Comparison of ENCODE assay signal across 29 mouse cellular contexts in the genomic region with DNA sequence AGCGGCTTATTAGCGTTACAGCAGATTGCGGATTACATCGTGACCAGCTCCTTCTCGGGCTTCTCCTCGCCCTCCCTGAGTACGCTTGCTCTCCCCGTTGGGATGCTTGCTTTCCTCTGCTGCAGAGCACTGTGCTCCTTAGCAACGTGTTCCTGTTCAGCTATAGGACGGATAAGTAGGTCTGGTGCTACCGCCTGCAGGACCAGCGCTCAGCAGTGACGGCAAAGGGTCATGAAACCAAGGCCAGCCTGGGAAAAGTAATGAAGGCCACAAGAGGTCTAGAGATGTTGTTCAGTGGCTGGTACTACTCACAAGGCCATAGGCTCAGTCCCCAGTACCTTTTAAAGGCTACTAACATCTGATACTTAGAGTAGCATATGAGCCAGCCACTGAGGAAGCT.
DNase-seq lines count a peak whose midpoint lies in the region; ATAC-seq lines count a peak whose summit lies in the region.
"Had no signal": no experiment of that assay in that cellular context is flagged by ENCODE, and none has a peak within 500 bp of the region (broad histone marks: within the 10 kb centered on the region; RNA-seq: fewer than 3 reads in every experiment).

No protein-coding gene starts in this region.

- H3K9ac ChIP-seq in kidney, embryonic 15.5 days: no peak overlapping the region
- H3K9ac ChIP-seq: embryonic facial prominence, embryonic 12.5 days; heart, embryonic 13.5 days; limb, embryonic 12.5 days; liver, embryonic 15.5 days; lung, embryonic 15.5 days; midbrain, embryonic 12.5 days; neural tube, embryonic 13.5 days; stomach, embryonic 15.5 days had no signal

- no peaks in the 10 kb centered on the region for H3K9me3 ChIP-seq in kidney, embryonic 15.5 days (replicated peaks)
- H3K9me3 ChIP-seq: embryonic facial prominence, embryonic 12.5 days; heart, embryonic 13.5 days; limb, embryonic 12.5 days; liver, embryonic 15.5 days; lung, embryonic 15.5 days; midbrain, embryonic 12.5 days; neural tube, embryonic 13.5 days; stomach, embryonic 15.5 days had no signal

- H3K4me1 ChIP-seq in kidney, embryonic 15.5 days: peaks cover 10% of the 10 kb centered on the region
- H3K4me1 ChIP-seq: embryonic facial prominence, embryonic 12.5 days; limb, embryonic 12.5 days; lung, embryonic 15.5 days; midbrain, embryonic 12.5 days; neural tube, embryonic 13.5 days; stomach, embryonic 15.5 days had no signal

- peak; percentile 66 to 84 for DNase-seq in adrenal gland, adult (ENCODE audit: inconsistent age in 2 of 2, low spot score in 1 of 2)
- no peak for DNase-seq in adrenal gland, postnatal 4 days (ENCODE audit: low spot score in 2 of 2)
- no peak for DNase-seq in kidney, postnatal 4 days
- peak; percentile 18 for DNase-seq in retina, postnatal 1 day
- no peak for DNase-seq in retina, embryonic 14.5 days (ENCODE audit: low spot score)
- DNase-seq in urinary bladder, postnatal 36 days (ENCODE audit: low spot score in 2 of 2): no peak
- DNase-seq in testis, postnatal 10 days (ENCODE audit: low spot score): no peak
- DNase-seq: cerebellum, adult 11-12 months; cerebellum, adult 9-11 months; embryo, embryonic 11 days; gastrocnemius, postnatal 14 days; heart, postnatal 14 days; kidney, adult 8-10 months; lung, postnatal 36 days; right cerebral cortex, postnatal 25 days; thymus, postnatal 14 days had no signal

- 84% methylated on average over 13 of the region's 13 CpGs for WGBS in kidney, embryonic 15.5 days

- peaks cover 38% of the 10 kb centered on the region for H3K36me3 ChIP-seq in kidney, embryonic 15.5 days

- no peak overlapping the region for H3K4me3 ChIP-seq in kidney, embryonic 15.5 days (replicated peaks)
- H3K4me3 ChIP-seq: embryonic facial prominence, embryonic 12.5 days; heart, embryonic 13.5 days; left cerebral cortex, adult 2 months; limb, embryonic 12.5 days; liver, embryonic 15.5 days; lung, embryonic 15.5 days; midbrain, embryonic 12.5 days; neural tube, embryonic 13.5 days; stomach, embryonic 15.5 days had no signal

- H3K4me2 ChIP-seq in kidney, embryonic 15.5 days: no peak overlapping the region
- H3K4me2 ChIP-seq: embryonic facial prominence, embryonic 12.5 days; heart, embryonic 13.5 days; limb, embryonic 12.5 days; liver, embryonic 15.5 days; lung, embryonic 15.5 days; midbrain, embryonic 12.5 days; neural tube, embryonic 13.5 days; stomach, embryonic 15.5 days had no signal

- H3K27ac ChIP-seq in kidney, embryonic 15.5 days: 0 out of 2 replicates have a peak overlapping the region, but pooled peaks have one; percentile 7
- H3K27ac ChIP-seq: embryonic facial prominence, embryonic 12.5 days; left cerebral cortex, adult 2 months; limb, embryonic 12.5 days; liver, embryonic 15.5 days; lung, embryonic 15.5 days; midbrain, embryonic 12.5 days; neural tube, embryonic 13.5 days; stomach, embryonic 15.5 days had no signal

- ATAC-seq in kidney, embryonic 15.5 days (replicated peaks; ENCODE audit: low FRiP score): no peak
- ATAC-seq: forebrain, embryonic 14.5 days; hindbrain, embryonic 16.5 days had no signal

- H3K27me3 ChIP-seq in kidney, embryonic 15.5 days: no peaks in the 10 kb centered on the region
- H3K27me3 ChIP-seq: CH12.LX; embryonic facial prominence, embryonic 12.5 days; heart, embryonic 13.5 days; limb, embryonic 12.5 days; liver, embryonic 15.5 days; lung, embryonic 15.5 days; midbrain, embryonic 12.5 days; neural tube, embryonic 13.5 days; stomach, embryonic 15.5 days had no signal

Comparison
In these comparisons a context has a peak if more than half of its experiments do, and no peak if none do; other contexts are left out.
1. DNase-seq: peak in adrenal gland, adult (2 of 2) and retina, postnatal 1 day (single experiment); none in adrenal gland, postnatal 4 days (0 of 2), kidney, postnatal 4 days (0 of 2), retina, embryonic 14.5 days (single experiment), urinary bladder, postnatal 36 days (0 of 2) and testis, postnatal 10 days (single experiment).